Mouse (Mus musculus): ENCODE results near the gene Slit1. TPM values are rescaled to one million over a fixed set of nuclear protein-coding genes. Genes with fewer than 3 reads are reported as not detected.

Gene Slit1
- polyA plus RNA-seq, 1 experiment from 2014 or later: 1.1 TPM

GRCm38 (mm10) chr19:41558891-41559486 is 184.5 kb downstream of the Slit1 start:
- Histone ChIP-seq H3K36me3 (ENCODE audit: control insufficient read depth, insufficient read depth, low read length) (no peaks in the 10 kb centered on the region; the same call in 1 of the 2 replicates), H3K4me3 (ENCODE audit: low read depth, low read length) (no peak overlapping the region), H3K9ac (ENCODE audit: low read length) (no peak overlapping the region), H3K4me1 (ENCODE audit: control insufficient read depth, insufficient read depth, low read length) (no peaks in the 10 kb centered on the region), H3K4me2 (ENCODE audit: low read depth, severe bottlenecking) (no peak overlapping the region), H3K9me3 (ENCODE audit: control insufficient read depth, low read length) (no peaks in the 10 kb centered on the region), H3K27me3 (ENCODE audit: control insufficient read depth, insufficient read depth, low read length) (no peaks in the 10 kb centered on the region), H3K27ac (replicated peaks; ENCODE audit: low read depth, low read length) (no peak overlapping the region)
- WGBS: 94% methylated on average over 9 of the region's 9 CpGs
- ATAC-seq (ENCODE audit: insufficient number of reproducible peaks, low FRiP score, low TSS enrichment, low read depth): no peak
- DNase-seq (ENCODE audit: low spot score): no peak

- no peak overlapping the region for H3K4me2 ChIP-seq (ENCODE audit: low read depth, severe bottlenecking)
- ATAC-seq (ENCODE audit: insufficient number of reproducible peaks, low FRiP score, low TSS enrichment, low read depth): no peak
- H3K4me3 ChIP-seq (ENCODE audit: low read depth, low read length): no peak overlapping the region
- no peaks in the 10 kb centered on the region for H3K27me3 ChIP-seq (ENCODE audit: control insufficient read depth, insufficient read depth, low read length)
- no peaks in the 10 kb centered on the region; the same call in 1 of the 2 replicates for H3K36me3 ChIP-seq (ENCODE audit: control insufficient read depth, insufficient read depth, low read length)
- DNase-seq (ENCODE audit: low spot score): no peak
- no peaks in the 10 kb centered on the region for H3K9me3 ChIP-seq (ENCODE audit: control insufficient read depth, low read length)
- WGBS: 88% methylated on average over 4 of the region's 4 CpGs
- no peak overlapping the region for H3K27ac ChIP-seq (replicated peaks; ENCODE audit: low read depth, low read length)
- no peak overlapping the region for H3K9ac ChIP-seq (ENCODE audit: low read length)
- no peaks in the 10 kb centered on the region for H3K4me1 ChIP-seq (ENCODE audit: control insufficient read depth, insufficient read depth, low read length)
These were observed 186.0 kb downstream of the Slit1 start for GRCm38 (mm10) chr19:41557491-41557890.

GRCm38 (mm10) chr19:41556981-41557380 is 186.5 kb downstream of the Slit1 start:
- Histone ChIP-seq H3K4me3 (ENCODE audit: low read depth, low read length) (no peak overlapping the region), H3K27ac (replicated peaks; ENCODE audit: low read depth, low read length) (no peak overlapping the region), H3K9me3 (ENCODE audit: control insufficient read depth, low read length) (no peaks in the 10 kb centered on the region), H3K36me3 (ENCODE audit: control insufficient read depth, insufficient read depth, low read length) (no peaks in the 10 kb centered on the region; the same call in 1 of the 2 replicates), H3K4me2 (ENCODE audit: low read depth, severe bottlenecking) (no peak overlapping the region), H3K27me3 (ENCODE audit: control insufficient read depth, insufficient read depth, low read length) (no peaks in the 10 kb centered on the region), H3K4me1 (ENCODE audit: control insufficient read depth, insufficient read depth, low read length) (no peaks in the 10 kb centered on the region), H3K9ac (ENCODE audit: low read length) (no peak overlapping the region)
- no peak for ATAC-seq (ENCODE audit: insufficient number of reproducible peaks, low FRiP score, low TSS enrichment, low read depth)
- DNase-seq (ENCODE audit: low spot score): no peak
- 91% methylated on average over 4 of the region's 4 CpGs for WGBS

Small RNAs within 50 kb of the gene (microRNA-seq; reads per million reads assigned to microRNA genes)
- not detected for gene Mir8091

Other genes starting within 250 kb of the Slit1 start
- gene Gm340, start 161.3 kb downstream of the Slit1 start, polyA plus RNA-seq (2014; fragmentation: Nextera tagmentation; extraction: Ambion mirVana): 3.8 and 4.2 TPM in 2 replicates
- gene Arhgap19, start 58.4 kb upstream of the Slit1 start, polyA plus RNA-seq (2014; fragmentation: Nextera tagmentation; extraction: Ambion mirVana): 43.6 and 44.1 TPM in 2 replicates
- gene Frat1, start 86.3 kb upstream of the Slit1 start, polyA plus RNA-seq (2014; fragmentation: Nextera tagmentation; extraction: Ambion mirVana): 3.9 and 5.2 TPM in 2 replicates
- gene Frat2, start 104.5 kb upstream of the Slit1 start, polyA plus RNA-seq (2014; fragmentation: Nextera tagmentation; extraction: Ambion mirVana): 2.4 and 2.7 TPM in 2 replicates
- 16.1 and 18.4 TPM in 2 replicates for gene Rrp12, start 152.5 kb upstream of the Slit1 start, polyA plus RNA-seq (2014; fragmentation: Nextera tagmentation; extraction: Ambion mirVana)
- gene Pgam1, start 168.3 kb upstream of the Slit1 start, polyA plus RNA-seq (2014; fragmentation: Nextera tagmentation; extraction: Ambion mirVana): 820 and 869 TPM in 2 replicates
- 86.2 and 91.6 TPM in 2 replicates for gene Exosc1, start 189.8 kb upstream of the Slit1 start, polyA plus RNA-seq (2014; fragmentation: Nextera tagmentation; extraction: Ambion mirVana)
- gene Zdhhc16, start 189.8 kb upstream of the Slit1 start, polyA plus RNA-seq (2014; fragmentation: Nextera tagmentation; extraction: Ambion mirVana): 69.3 and 72.1 TPM in 2 replicates
- 40.1 and 50.5 TPM in 2 replicates for gene Mms19, start 237.5 kb upstream of the Slit1 start, polyA plus RNA-seq (2014; fragmentation: Nextera tagmentation; extraction: Ambion mirVana)
- gene Ubtd1, start 238.1 kb upstream of the Slit1 start, polyA plus RNA-seq (2014; fragmentation: Nextera tagmentation; extraction: Ambion mirVana): 10.1 and 10.6 TPM in 2 replicates